Mouse (Mus musculus): ENCODE measurements around the gene Jph4. TPM values are rescaled to one million over a fixed set of nuclear protein-coding genes. Genes with fewer than 3 reads are reported as not detected.
A peak's percentile ranks its signal among the peaks of the same experiment; 100 is the strongest.

The Jph4 gene
- polyA plus RNA-seq, 1 experiment = not detected

DNA sequence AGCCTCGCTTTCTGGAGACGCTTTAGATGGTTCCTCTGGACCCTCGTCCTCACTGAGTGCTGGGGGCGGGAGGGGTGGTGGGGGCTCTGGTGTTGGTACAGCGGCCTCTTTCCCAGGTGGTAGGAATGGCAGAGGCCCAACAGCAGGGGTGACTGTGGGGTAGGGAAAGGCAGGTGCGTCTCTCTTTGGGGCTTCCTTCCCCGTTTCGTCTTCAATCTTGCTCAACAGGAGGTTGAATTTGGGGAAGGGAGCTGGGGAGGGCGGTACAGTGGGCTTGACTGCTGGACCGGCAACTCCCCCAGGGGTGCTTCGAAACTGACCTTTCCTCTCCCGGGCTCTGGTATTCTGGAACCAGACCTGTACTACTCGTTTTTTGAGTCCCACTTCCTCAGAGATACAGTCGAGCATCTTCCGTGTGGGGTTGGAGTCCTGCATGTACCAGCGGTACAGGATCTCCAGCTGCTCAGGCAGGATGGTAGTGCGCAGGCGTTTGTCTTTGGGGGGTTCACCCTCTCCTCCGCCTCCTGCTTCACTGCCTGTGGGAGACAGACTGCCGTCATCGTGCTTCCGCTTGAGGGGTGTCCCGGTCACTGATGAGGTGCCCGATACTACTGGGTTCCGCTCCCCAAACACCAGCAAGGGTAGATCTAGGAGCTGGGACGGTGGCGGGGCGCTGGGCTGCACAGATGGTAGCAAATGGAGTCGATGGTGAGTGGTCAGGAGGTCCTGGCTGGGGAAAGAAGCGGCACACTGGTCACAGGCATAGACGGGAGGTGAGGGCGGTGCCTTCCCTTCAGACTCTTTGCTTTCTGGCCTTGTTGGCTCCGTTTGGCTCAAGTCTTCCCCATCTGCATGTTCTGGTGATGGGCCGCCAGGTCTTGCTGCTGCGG lies 52.0 kb downstream of the Jph4 start:
- H3K4me3 ChIP-seq (replicated peaks) = peak overlapping the region; percentile 86
- peaks cover 64% of the 10 kb centered on the region for H3K36me3 ChIP-seq (ENCODE audit: control insufficient read depth)
- H3K4me1 ChIP-seq (ENCODE audit: control insufficient read depth) = peaks cover 80% of the 10 kb centered on the region
- H3K9me3 ChIP-seq (ENCODE audit: control insufficient read depth, low read length) = no peaks in the 10 kb centered on the region
- no peak for TF ChIP-seq TAL1 (IDR thresholded peaks at IDR 0.05; ENCODE audit: low read length)
- no peak for TF ChIP-seq GATA1 (IDR thresholded peaks at IDR 0.05; ENCODE audit: low read length)
- no peaks in the 10 kb centered on the region for H3K27me3 ChIP-seq (ENCODE audit: control insufficient read depth)

DNA sequence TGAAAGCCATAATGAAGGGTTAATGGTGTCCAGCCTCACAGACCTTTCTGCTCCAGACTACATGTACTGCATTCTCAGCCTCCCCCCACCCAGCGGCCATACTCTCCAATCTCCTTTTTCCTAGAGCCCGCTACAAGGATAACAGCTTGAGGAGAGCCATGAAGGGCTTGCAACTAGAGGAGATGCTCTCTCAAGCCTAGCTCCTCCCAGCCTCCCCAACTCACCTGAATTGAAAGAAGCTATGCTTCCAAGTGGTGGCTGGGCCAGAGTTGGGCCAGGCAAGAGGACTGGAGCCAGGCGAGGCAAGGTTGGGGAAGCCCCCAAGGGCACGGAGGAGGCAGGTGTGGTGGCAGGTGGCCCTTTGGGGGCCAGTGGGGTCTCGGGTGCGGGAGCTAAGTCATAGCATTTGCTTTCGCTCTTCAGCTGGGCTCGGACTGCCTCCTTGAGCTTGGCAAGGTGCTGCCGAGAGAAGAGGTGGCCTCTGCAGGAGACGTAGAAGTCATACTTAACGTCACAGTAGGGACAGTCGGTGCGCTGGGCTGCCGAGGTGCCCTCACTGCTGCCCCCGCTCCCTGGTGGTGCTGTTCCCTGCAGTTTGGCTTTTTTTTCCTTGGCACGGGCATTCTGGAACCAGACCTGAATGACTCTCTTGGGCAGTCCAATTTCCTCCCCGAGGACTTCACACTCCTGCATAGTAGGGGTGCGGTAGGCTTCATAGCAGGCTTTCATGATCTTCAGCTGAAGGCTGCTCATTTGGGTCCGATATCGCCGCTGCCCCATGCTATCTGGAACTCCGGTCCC lies 53.0 kb downstream of the Jph4 start:
- no peaks in the 10 kb centered on the region for H3K9me3 ChIP-seq (ENCODE audit: control insufficient read depth, low read length)
- H3K4me1 ChIP-seq (ENCODE audit: control insufficient read depth) = peaks cover 89% of the 10 kb centered on the region
- H3K27me3 ChIP-seq (ENCODE audit: control insufficient read depth) = no peaks in the 10 kb centered on the region

DNA sequence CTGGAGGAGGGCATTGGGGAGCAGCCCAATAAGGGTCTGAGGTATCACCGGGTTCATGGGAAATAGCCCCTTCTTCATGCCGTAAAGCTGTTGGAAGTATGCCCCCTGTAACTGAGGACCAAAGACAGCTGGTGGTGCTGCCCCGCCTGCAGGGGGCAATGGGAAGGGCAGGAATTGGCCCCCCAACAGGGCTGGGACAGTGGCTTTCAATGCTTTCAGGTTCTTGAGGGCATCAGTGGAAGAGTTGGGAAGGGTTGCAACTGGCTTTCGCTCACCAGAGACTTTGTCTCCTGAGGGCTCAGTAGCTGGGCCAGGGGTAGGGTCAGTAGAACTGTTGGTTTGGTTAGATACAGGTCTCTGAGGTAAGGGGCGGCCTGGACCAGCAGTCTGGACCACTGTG lies 53.6 kb downstream of the Jph4 start:
- H3K4me3 ChIP-seq (replicated peaks) = peak overlapping the region; percentile 86
- H3K36me3 ChIP-seq (ENCODE audit: control insufficient read depth) = peaks cover 49% of the 10 kb centered on the region
- H3K9me3 ChIP-seq (ENCODE audit: control insufficient read depth, low read length) = no peaks in the 10 kb centered on the region
- H3K4me1 ChIP-seq (ENCODE audit: control insufficient read depth) = peaks cover 92% of the 10 kb centered on the region
- H3K27me3 ChIP-seq (ENCODE audit: control insufficient read depth) = no peaks in the 10 kb centered on the region
- TF ChIP-seq TAL1 (IDR thresholded peaks at IDR 0.05; ENCODE audit: low read length) (no peak), GATA1 (IDR thresholded peaks at IDR 0.05; ENCODE audit: low read length) (no peak)

More for the DNA sequence above, 53.0 kb downstream of the Jph4 start:
- TF ChIP-seq GATA1 (IDR thresholded peaks at IDR 0.05; ENCODE audit: low read length) (no peak), TAL1 (IDR thresholded peaks at IDR 0.05; ENCODE audit: low read length) (no peak)
- H3K4me3 ChIP-seq (replicated peaks) = peak overlapping the region; percentile 86
- H3K36me3 ChIP-seq (ENCODE audit: control insufficient read depth) = peaks cover 56% of the 10 kb centered on the region

DNA sequence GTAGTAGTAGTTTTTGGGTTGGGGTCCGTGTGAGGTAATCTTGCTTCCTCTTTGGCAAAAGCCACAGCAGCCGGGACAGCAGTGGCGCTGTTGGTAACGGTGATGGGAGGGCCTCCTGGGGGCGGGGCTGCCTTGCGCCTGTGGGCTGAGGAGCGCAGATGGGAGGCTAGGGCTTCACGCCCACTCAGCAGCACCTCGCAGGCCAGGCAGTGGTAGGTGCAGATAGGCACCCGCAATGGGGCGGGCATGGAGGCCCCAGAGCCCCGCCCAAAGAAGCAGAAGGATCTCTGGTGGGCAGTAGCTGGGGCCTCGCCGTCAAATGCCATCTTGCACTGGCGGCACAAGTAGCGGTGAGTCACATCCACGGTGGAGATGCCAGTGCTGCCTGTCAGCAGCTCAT lies 54.1 kb downstream of the Jph4 start:
- Histone ChIP-seq H3K9me3 (ENCODE audit: control insufficient read depth, low read length) (no peaks in the 10 kb centered on the region), H3K4me1 (ENCODE audit: control insufficient read depth) (peaks cover 94% of the 10 kb centered on the region), H3K4me3 (replicated peaks) (peak overlapping the region; percentile 86), H3K36me3 (ENCODE audit: control insufficient read depth) (peaks cover 45% of the 10 kb centered on the region), H3K27me3 (ENCODE audit: control insufficient read depth) (no peaks in the 10 kb centered on the region)
- TF ChIP-seq TAL1 (IDR thresholded peaks at IDR 0.05; ENCODE audit: low read length) (peak; percentile 65), GATA1 (IDR thresholded peaks at IDR 0.05; ENCODE audit: low read length) (peak; percentile 46; the same call in 1 of the 2 replicates)

DNA sequence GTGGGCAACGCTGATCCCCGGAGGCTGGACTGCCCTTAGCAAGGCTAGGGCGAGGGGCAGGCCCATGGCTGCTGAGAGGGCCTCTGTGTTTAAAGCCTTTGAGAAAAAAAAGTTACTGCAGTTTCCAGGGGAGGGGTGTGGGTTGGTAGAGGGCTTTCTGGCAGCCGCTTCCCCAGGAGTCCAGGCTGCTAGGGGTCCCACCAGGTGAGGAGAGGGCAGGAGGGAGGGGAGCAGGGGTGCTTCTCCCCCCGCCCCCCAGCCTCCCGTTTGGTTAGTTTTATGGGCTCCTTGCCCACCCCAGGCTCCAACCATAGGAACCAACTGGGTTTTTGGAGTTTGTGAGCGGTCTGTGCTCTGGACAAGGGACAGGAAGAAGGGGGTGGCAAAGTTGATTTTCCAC lies 54.9 kb downstream of the Jph4 start:
- TF ChIP-seq TAL1 (IDR thresholded peaks at IDR 0.05; ENCODE audit: low read length) = no peak
- TF ChIP-seq GATA1 (IDR thresholded peaks at IDR 0.05; ENCODE audit: low read length) = no peak
- peaks cover 38% of the 10 kb centered on the region for H3K36me3 ChIP-seq (ENCODE audit: control insufficient read depth)
- no peaks in the 10 kb centered on the region for H3K9me3 ChIP-seq (ENCODE audit: control insufficient read depth, low read length)
- H3K4me3 ChIP-seq (replicated peaks) = no peak overlapping the region
- no peaks in the 10 kb centered on the region for H3K27me3 ChIP-seq (ENCODE audit: control insufficient read depth)
- peaks cover 91% of the 10 kb centered on the region for H3K4me1 ChIP-seq (ENCODE audit: control insufficient read depth)

DNA sequence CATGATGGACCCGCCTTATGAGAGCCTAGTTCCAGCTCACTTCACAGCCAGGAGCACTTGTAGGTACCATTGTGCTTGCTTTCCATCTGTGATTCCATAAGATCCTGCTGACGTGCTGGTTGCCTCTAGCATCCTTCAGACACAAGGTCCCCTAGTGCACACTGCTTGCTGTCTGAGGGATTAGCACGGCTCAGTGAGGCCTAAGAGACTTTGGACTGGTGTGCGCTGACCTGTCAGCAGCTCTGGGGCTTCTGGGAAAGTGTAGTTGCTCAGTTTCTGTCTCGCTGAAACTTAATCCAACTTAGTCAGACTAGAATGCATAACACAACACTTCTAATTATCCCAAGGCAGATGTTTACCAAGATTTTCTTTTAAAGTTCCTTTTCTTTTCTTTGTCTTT lies 56.8 kb downstream of the Jph4 start:
- Histone ChIP-seq H3K27me3 (ENCODE audit: control insufficient read depth) (no peaks in the 10 kb centered on the region), H3K4me3 (replicated peaks) (no peak overlapping the region), H3K9me3 (ENCODE audit: control insufficient read depth, low read length) (no peaks in the 10 kb centered on the region), H3K4me1 (ENCODE audit: control insufficient read depth) (peaks cover 86% of the 10 kb centered on the region), H3K36me3 (ENCODE audit: control insufficient read depth) (peaks cover 19% of the 10 kb centered on the region)
- TF ChIP-seq GATA1 (IDR thresholded peaks at IDR 0.05; ENCODE audit: low read length) (no peak), TAL1 (IDR thresholded peaks at IDR 0.05; ENCODE audit: low read length) (no peak)

DNA sequence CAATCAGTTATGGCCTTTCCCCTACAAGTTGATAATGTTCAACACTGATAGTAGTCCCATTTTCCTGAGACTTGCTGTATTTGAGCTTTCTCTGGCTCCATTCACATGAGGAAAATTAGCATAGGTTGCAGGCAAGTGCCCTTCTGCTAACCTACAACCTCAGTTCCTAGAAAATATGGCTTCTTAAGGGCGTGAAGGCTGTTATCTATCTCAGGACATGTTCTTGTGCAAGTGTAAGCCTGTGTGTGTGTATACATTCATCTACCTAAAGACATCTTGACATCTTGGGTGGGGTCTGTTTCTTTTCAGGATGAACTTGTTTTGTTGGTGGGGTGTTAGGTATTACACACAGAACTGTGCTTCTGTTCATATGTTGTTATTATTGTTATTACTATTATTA lies 57.7 kb downstream of the Jph4 start:
- Histone ChIP-seq H3K36me3 (ENCODE audit: control insufficient read depth) (peaks cover 9% of the 10 kb centered on the region), H3K4me3 (replicated peaks) (no peak overlapping the region), H3K9me3 (ENCODE audit: control insufficient read depth, low read length) (no peaks in the 10 kb centered on the region), H3K4me1 (ENCODE audit: control insufficient read depth) (peaks cover 77% of the 10 kb centered on the region), H3K27me3 (ENCODE audit: control insufficient read depth) (peaks cover under 1% of the 10 kb centered on the region)
- TF ChIP-seq TAL1 (IDR thresholded peaks at IDR 0.05; ENCODE audit: low read length) = no peak
- TF ChIP-seq GATA1 (IDR thresholded peaks at IDR 0.05; ENCODE audit: low read length) = no peak

Other genes starting within 250 kb of the Jph4 start
- not detected in 2 replicates for gene Homez, start 246.0 kb downstream of the Jph4 start, polyA plus RNA-seq (2012)
- gene Ppp1r3e, start 239.4 kb downstream of the Jph4 start, polyA plus RNA-seq (2012) = 0.02 TPM in 1 of 2 replicates, not detected in the other
- gene Bcl2l2, start 233.6 kb downstream of the Jph4 start, polyA plus RNA-seq (2012) = 0.66 and 0.95 TPM in 2 replicates
- 0.05 and 0.14 TPM in 2 replicates for gene Gm20521, start 233.5 kb downstream of the Jph4 start, polyA plus RNA-seq (2012)
- gene Pabpn1, start 224.4 kb downstream of the Jph4 start, polyA plus RNA-seq (2012) = 27.8 and 29.0 TPM in 2 replicates
- gene Slc22a17, start 203.8 kb downstream of the Jph4 start, polyA plus RNA-seq (2012) = 0.01 TPM in 1 of 2 replicates, not detected in the other
- gene Efs, start 190.8 kb downstream of the Jph4 start, polyA plus RNA-seq (2012) = 0.05 TPM in 1 of 2 replicates, not detected in the other
- gene Il25, start 184.2 kb downstream of the Jph4 start, polyA plus RNA-seq (2012) = not detected in 2 replicates
- gene Cmtm5, start 180.7 kb downstream of the Jph4 start, polyA plus RNA-seq (2012) = not detected in 2 replicates
- gene Myh6, start 150.0 kb downstream of the Jph4 start, polyA plus RNA-seq (2012) = not detected in 2 replicates
- not detected in 2 replicates for gene Gm17428, start 140.0 kb downstream of the Jph4 start, polyA plus RNA-seq (2012)
- gene Myh7, start 122.3 kb downstream of the Jph4 start, polyA plus RNA-seq (2012) = not detected in 2 replicates
- 2.8 and 3.1 TPM in 2 replicates for gene Ngdn, start 101.5 kb downstream of the Jph4 start, polyA plus RNA-seq (2012)
- 0.06 TPM in 2 replicates for gene Zfhx2, start 24.6 kb downstream of the Jph4 start, polyA plus RNA-seq (2012)
- 0.02 and 0.04 TPM in 2 replicates for gene Thtpa, start 22.2 kb downstream of the Jph4 start, polyA plus RNA-seq (2012)
- 1.7 and 2.4 TPM in 2 replicates for gene Ap1g2, start 10.3 kb downstream of the Jph4 start, polyA plus RNA-seq (2012)
- gene Dhrs2, start 105.1 kb upstream of the Jph4 start, polyA plus RNA-seq (2012) = not detected in 2 replicates